Comparison of ENCODE assay signal across 8 mouse cellular contexts in genomic region chr12:100159261-100159975, GRCm38 (mm10). TPM values are rescaled to one million over a fixed set of nuclear protein-coding genes. Genes with fewer than 3 reads are reported as not detected.
DNase-seq lines count a peak whose midpoint lies in the region; ATAC-seq lines count a peak whose summit lies in the region.

Gene Nrde2 (minus strand): TSS chr12:100159653.

- H3K9ac ChIP-seq in heart, embryonic 14.5 days (ENCODE audit: low read length) = peak within 1 kb of the TSS; percentile 82
- H3K9ac ChIP-seq in liver, embryonic 13.5 days = peak within 1 kb of the TSS; percentile 61
- H3K9ac ChIP-seq in stomach, embryonic 16.5 days (ENCODE audit: low read length) = peak within 1 kb of the TSS; percentile 78

- H3K36me3 ChIP-seq in heart, embryonic 14.5 days (ENCODE audit: control insufficient read depth, insufficient read depth, low read length) = 0 out of 2 replicates have a peak, but pooled peaks cover 2% of the 10 kb centered on the region
- no peaks in the 10 kb centered on the region; the same call in 1 of the 2 replicates for H3K36me3 ChIP-seq in liver, embryonic 13.5 days
- no peaks in the 10 kb centered on the region for H3K36me3 ChIP-seq in stomach, embryonic 16.5 days (ENCODE audit: control insufficient read depth, insufficient read depth, low read length)

- H3K9me3 ChIP-seq in heart, embryonic 14.5 days (ENCODE audit: control insufficient read depth, low read length) = no peaks in the 10 kb centered on the region
- no peaks in the 10 kb centered on the region for H3K9me3 ChIP-seq in liver, embryonic 13.5 days (replicated peaks)
- H3K9me3 ChIP-seq in stomach, embryonic 16.5 days (replicated peaks; ENCODE audit: control insufficient read depth, low read length) = no peaks in the 10 kb centered on the region

- peak within 1 kb of the TSS; percentile 74 for H3K4me2 ChIP-seq in heart, embryonic 14.5 days (ENCODE audit: low read length)
- peak within 1 kb of the TSS; percentile 65 for H3K4me2 ChIP-seq in liver, embryonic 13.5 days
- peak within 1 kb of the TSS; percentile 78 for H3K4me2 ChIP-seq in stomach, embryonic 16.5 days (ENCODE audit: low read depth, low read length)

- WGBS in heart, embryonic 14.5 days = under 1% methylated on average over 26 of the region's 26 CpGs
- WGBS in liver, embryonic 13.5 days (ENCODE audit: insufficient replicate concordance) = under 1% methylated on average over 26 of the region's 26 CpGs
- WGBS in stomach, embryonic 16.5 days = under 1% methylated on average over 26 of the region's 26 CpGs

- H3K4me3 ChIP-seq in heart, embryonic 14.5 days (ENCODE audit: control insufficient read depth in 1 of 2, insufficient read depth in 1 of 2, low read depth in 1 of 2, low read length in 2 of 2) = peak within 1 kb of the TSS; percentile 56 to 60
- peak within 1 kb of the TSS; percentile 63 for H3K4me3 ChIP-seq in liver, embryonic 13.5 days (replicated peaks)
- H3K4me3 ChIP-seq in stomach, embryonic 16.5 days (replicated peaks; ENCODE audit: low read length) = peak within 1 kb of the TSS; percentile 65

- no peaks in the 10 kb centered on the region for H3K27me3 ChIP-seq in heart, embryonic 14.5 days (ENCODE audit: control insufficient read depth, insufficient read depth, low read length)
- H3K27me3 ChIP-seq in liver, embryonic 13.5 days = no peaks in the 10 kb centered on the region
- no peaks in the 10 kb centered on the region for H3K27me3 ChIP-seq in stomach, embryonic 16.5 days (ENCODE audit: control insufficient read depth, insufficient read depth, low read length)

- peak; percentile 87 for DNase-seq in c-Kit-negative CD71-positive TER-119-positive erythroid progenitor cells, embryonic 14.5 days (ENCODE audit: low read depth, low spot score)
- peak; percentile 88 for DNase-seq in fibroblast of lung, adult 2 months (ENCODE audit: low read depth)
- DNase-seq in kidney, postnatal 14 days = peak; percentile 94
- DNase-seq in liver, embryonic 13.5 days = peak; percentile 85
- DNase-seq in neural tube, embryonic 10.5 days (ENCODE audit: extremely low spot score, low spot score) = peak; percentile 93

- ATAC-seq in CD4-positive, CD25-positive, alpha-beta regulatory T cell, adult 4 months = peak; percentile 100
- peak; percentile 98 for ATAC-seq in heart, embryonic 14.5 days (ENCODE audit: insufficient number of reproducible peaks, insufficient read depth, low FRiP score, low read depth)
- peak; percentile 100 for ATAC-seq in liver, embryonic 13.5 days (ENCODE audit: low read depth)
- peak; percentile 98 for ATAC-seq in stomach, embryonic 16.5 days (ENCODE audit: insufficient read depth, low FRiP score)

- H3K27ac ChIP-seq in heart, embryonic 14.5 days (replicated peaks in 1 of 2; ENCODE audit: control insufficient read depth in 1 of 2, insufficient read depth in 1 of 2, low read depth in 2 of 2, low read length in 2 of 2) = peak within 1 kb of the TSS; percentile 55 to 69
- peak within 1 kb of the TSS; percentile 52; the same call in 1 of the 2 replicates for H3K27ac ChIP-seq in liver, embryonic 13.5 days
- H3K27ac ChIP-seq in stomach, embryonic 16.5 days (ENCODE audit: low read length) = peak within 1 kb of the TSS; percentile 75; the same call in 1 of the 2 replicates

- H3K4me1 ChIP-seq in heart, embryonic 14.5 days (ENCODE audit: control insufficient read depth in 2 of 2, insufficient read depth in 2 of 2, low read length in 2 of 2) = peaks cover 2 to 4% of the 10 kb centered on the region in 2 experiments; a peak in 2 of 4 replicates
- peaks cover 14% of the 10 kb centered on the region for H3K4me1 ChIP-seq in liver, embryonic 13.5 days (replicated peaks)
- peaks cover 3% of the 10 kb centered on the region; the same call in 1 of the 2 replicates for H3K4me1 ChIP-seq in stomach, embryonic 16.5 days (ENCODE audit: control insufficient read depth, insufficient read depth, low read length)

RNA-seq across cellular contexts. Expression of gene Nrde2, which starts in this region (rescaled TPM):
- polyA plus RNA-seq in CD4-positive, CD25-positive, alpha-beta regulatory T cell, adult 4 months (2017; shearing (Covaris generic)) = 10 to 100 TPM; 12.6 to 23.3 TPM
- 8.1 and 10.9 TPM in 2 replicates for polyA plus RNA-seq in heart, embryonic 14.5 days (2014; fragmentation: Nextera tagmentation; extraction: Ambion mirVana)
- 6.4 and 8.0 TPM in 2 replicates for polyA plus RNA-seq in liver, embryonic 13.5 days (2015; fragmentation: Nextera tagmentation; extraction: Ambion mirVana)
- polyA plus RNA-seq in stomach, embryonic 16.5 days (2015; fragmentation: Nextera tagmentation; extraction: Ambion mirVana) = 9.2 and 11.1 TPM in 2 replicates

Comparison
In these comparisons a context has a peak if more than half of its experiments do, and no peak if none do; other contexts are left out.
1. Peak in every context shown above with its lines: DNase-seq, ATAC-seq, H3K4me3 ChIP-seq and H3K27ac ChIP-seq.